Mouse (Mus musculus): Measurements from ENCODE around the gene Bcat1. TPM values are rescaled to one million over a fixed set of nuclear protein-coding genes. Genes with fewer than 3 reads are reported as not detected.

Bcat1 gene
- 0.72 TPM for polyA plus RNA-seq (2017; shearing (Covaris generic))

GRCm38 (mm10) chr6:145075548-145076224 lies at the start of gene Bcat1:
Bcat1 (minus strand) TSS chr6:145076184.

GRCm38 (mm10) chr6:145115476-145116097 lies 39.6 kb upstream of the Bcat1 start, which contains the start of gene Lrmp:
Lrmp (plus strand) TSS chr6:145115653.

Other genes starting within 250 kb of the Bcat1 start
- gene Lrmp, start 39.5 kb upstream of the Bcat1 start, polyA plus RNA-seq (2017; shearing (Covaris generic)): 154 TPM
- gene Casc1, start 134.8 kb upstream of the Bcat1 start, polyA plus RNA-seq (2017; shearing (Covaris generic)): 2.0 TPM
- 17.1 TPM for gene Etfrf1, start 134.9 kb upstream of the Bcat1 start, polyA plus RNA-seq (2017; shearing (Covaris generic))
- 467 TPM for gene Kras, start 174.1 kb upstream of the Bcat1 start, polyA plus RNA-seq (2017; shearing (Covaris generic))

Data from effector memory CD4-positive, alpha-beta T cell, adult 5 months (primary cell).